Mouse (Mus musculus): ENCODE measurements around the gene Fam131b. TPM values are rescaled to one million over a fixed set of nuclear protein-coding genes. Genes with fewer than 3 reads are reported as not detected.

Fam131b gene
- total and polyA plus RNA-seq, 3 experiments: 0.04 to 0.09 (median 0.05) TPM

DNA sequence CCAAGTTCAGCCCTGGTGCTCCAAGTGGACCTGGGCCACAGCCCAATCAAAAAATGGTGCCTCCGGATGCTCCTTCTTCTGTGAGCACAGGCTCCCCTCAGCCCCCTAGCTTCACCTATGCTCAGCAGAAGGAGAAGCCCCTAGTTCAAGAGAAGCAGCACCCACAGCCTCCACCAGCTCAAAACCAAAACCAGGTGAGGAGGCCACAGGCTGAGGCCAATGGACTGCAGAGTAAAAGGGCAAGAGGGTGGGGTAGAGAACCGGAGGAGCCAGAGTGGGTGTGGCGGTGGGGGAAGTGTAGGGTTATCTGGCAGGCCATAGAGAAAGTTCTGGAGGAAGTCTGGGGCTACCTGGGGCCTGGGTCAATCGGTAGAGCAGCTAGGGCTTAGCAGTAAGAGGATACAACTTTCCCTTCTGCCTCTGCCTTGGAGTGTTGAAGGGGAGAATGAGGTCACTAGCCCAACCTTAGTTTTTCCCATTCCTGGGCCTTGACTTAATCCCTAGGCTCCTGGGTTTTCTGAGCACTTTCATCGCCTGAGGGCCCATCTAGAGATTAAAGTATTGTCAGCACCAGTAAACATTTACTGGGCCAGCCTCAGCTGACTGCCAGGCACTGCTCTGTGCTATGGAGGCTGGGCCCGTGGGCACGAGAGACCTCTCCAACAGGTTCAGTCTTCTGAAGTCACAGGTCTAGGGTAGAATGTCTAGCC, 27.5 kb upstream of the Fam131b start:
- H3K4me1 ChIP-seq (ENCODE audit: control insufficient read depth in 1 of 2, insufficient read depth in 2 of 2): peaks cover 0 to 11% of the 10 kb centered on the region in 2 experiments; a peak in 2 of 4 replicates
- no peak overlapping the region for H3K4me2 ChIP-seq (ENCODE audit: insufficient read depth, low read depth, poor library complexity, severe bottlenecking)
- dilution Hi-C loops (cut with MboI; ENCODE audit: extremely low pct_ligation_motif_present, extremely low pct_unique_long_range_greater_than_20kb, low sequenced_read_pairs) (no loop called here), in situ Hi-C loops (cut with MboI; ENCODE audit: low pct_ligation_motif_present, low pct_unique_long_range_greater_than_20kb, low sequenced_read_pairs) (no loop called here)
- no peak overlapping the region for H3K9ac ChIP-seq (ENCODE audit: insufficient read depth, low read depth)
- no peak for DNase-seq (ENCODE audit: extremely low read depth)
- no peaks in the 10 kb centered on the region for H3K27me3 ChIP-seq (replicated peaks)
- H3K36me3 ChIP-seq (replicated peaks in 1 of 2; ENCODE audit: control insufficient read depth in 1 of 2, insufficient read depth in 1 of 2, low read length in 1 of 2): peaks cover 4 to 24% of the 10 kb centered on the region in 2 experiments
- no peak overlapping the region for H3K4me3 ChIP-seq (replicated peaks in 1 of 3; ENCODE audit: low read depth in 2 of 3, low read length in 2 of 3, poor library complexity in 1 of 3)
- no peaks in the 10 kb centered on the region for H3K9me3 ChIP-seq (replicated peaks; ENCODE audit: low read length)
- no peaks in the 10 kb centered on the region for H3K79me2 ChIP-seq (replicated peaks; ENCODE audit: control insufficient read depth, extremely low read depth, insufficient read depth, poor library complexity, severe bottlenecking)
- TF ChIP-seq JUND (conservative IDR thresholded peaks at IDR 0.05; ENCODE audit: low read depth, low read length) (no peak), POLR2A (IDR thresholded peaks at IDR 0.05; ENCODE audit: low read depth, low read length) (no peak), ELF1 (IDR thresholded peaks at IDR 0.05; ENCODE audit: low read depth, low read length) (no peak), KAT2A (IDR thresholded peaks at IDR 0.05; ENCODE audit: insufficient replicate concordance, low read length) (no peak), MAFK (IDR thresholded peaks at IDR 0.05; ENCODE audit: insufficient replicate concordance, low read length) (no peak), CTCF (conservative IDR thresholded peaks at IDR 0.05 in 1 of 2, IDR thresholded peaks at IDR 0.05 in 1 of 2; ENCODE audit: low read depth in 2 of 2, low read length in 2 of 2) (no peak), EP300 (IDR thresholded peaks at IDR 0.05; ENCODE audit: low read length) (no peak), TBP (conservative IDR thresholded peaks at IDR 0.05; ENCODE audit: low read depth, low read length) (no peak), MXI1 (IDR thresholded peaks at IDR 0.05; ENCODE audit: low read depth, low read length) (no peak), SMC3 (IDR thresholded peaks at IDR 0.05; ENCODE audit: low read depth, low read length) (no peak), UBTF (IDR thresholded peaks at IDR 0.05; ENCODE audit: low read depth, low read length) (no peak), SIN3A (IDR thresholded peaks at IDR 0.05; ENCODE audit: low read length) (no peak), PAX5 (IDR thresholded peaks at IDR 0.05; ENCODE audit: low read length) (no peak)
- no peak overlapping the region for H3K27ac ChIP-seq (ENCODE audit: insufficient read depth, low read depth)

DNA sequence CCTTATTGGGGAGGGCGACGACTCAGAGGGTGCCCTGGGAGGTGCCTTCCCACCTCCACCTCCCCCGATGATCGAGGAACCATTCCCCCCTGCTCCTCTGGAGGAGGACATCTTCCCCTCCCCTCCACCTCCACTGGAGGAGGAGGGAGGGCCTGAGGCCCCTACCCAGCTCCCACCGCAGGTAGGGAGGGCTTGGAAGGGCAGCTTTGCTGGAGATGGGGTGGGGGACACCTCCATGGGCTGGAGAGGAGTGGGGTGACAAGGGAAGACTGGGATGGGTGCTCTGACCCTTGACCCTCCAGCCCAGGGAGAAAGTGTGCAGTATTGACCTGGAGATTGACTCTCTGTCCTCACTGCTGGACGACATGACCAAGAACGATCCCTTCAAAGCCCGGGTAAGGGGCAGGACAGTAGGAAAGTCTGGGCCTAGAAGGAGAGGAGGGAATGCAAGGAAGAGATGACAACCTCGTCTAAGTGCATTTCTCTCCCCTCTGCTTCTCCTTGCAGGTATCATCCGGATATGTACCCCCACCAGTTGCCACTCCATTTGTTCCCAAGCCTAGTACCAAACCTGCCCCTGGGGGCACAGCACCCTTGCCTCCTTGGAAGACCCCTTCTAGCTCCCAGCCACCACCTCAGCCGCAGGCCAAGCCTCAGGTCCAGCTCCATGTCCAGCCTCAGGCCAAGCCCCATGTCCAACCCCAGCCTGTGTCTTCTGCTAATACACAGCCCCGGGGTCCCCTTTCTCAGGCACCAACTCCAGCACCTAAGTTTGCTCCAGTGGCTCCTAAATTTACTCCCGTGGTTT, 26.7 kb upstream of the Fam131b start:
- Histone ChIP-seq H3K9me3 (replicated peaks; ENCODE audit: low read length) (no peaks in the 10 kb centered on the region), H3K36me3 (replicated peaks in 1 of 2; ENCODE audit: control insufficient read depth in 1 of 2, insufficient read depth in 1 of 2, low read length in 1 of 2) (peaks cover under 1 to 18% of the 10 kb centered on the region in 2 experiments), H3K27ac (ENCODE audit: insufficient read depth, low read depth) (no peak overlapping the region), H3K4me1 (ENCODE audit: control insufficient read depth in 1 of 2, insufficient read depth in 2 of 2) (peaks cover 0 to 11% of the 10 kb centered on the region in 2 experiments; a peak in 2 of 4 replicates), H3K4me2 (ENCODE audit: insufficient read depth, low read depth, poor library complexity, severe bottlenecking) (no peak overlapping the region), H3K27me3 (replicated peaks) (no peaks in the 10 kb centered on the region), H3K4me3 (replicated peaks in 1 of 3; ENCODE audit: low read depth in 2 of 3, low read length in 2 of 3, poor library complexity in 1 of 3) (no peak overlapping the region), H3K79me2 (replicated peaks; ENCODE audit: control insufficient read depth, extremely low read depth, insufficient read depth, poor library complexity, severe bottlenecking) (no peaks in the 10 kb centered on the region), H3K9ac (ENCODE audit: insufficient read depth, low read depth) (no peak overlapping the region)
- dilution Hi-C loops (cut with MboI; ENCODE audit: extremely low pct_ligation_motif_present, extremely low pct_unique_long_range_greater_than_20kb, low sequenced_read_pairs): no loop called here
- in situ Hi-C loops (cut with MboI; ENCODE audit: low pct_ligation_motif_present, low pct_unique_long_range_greater_than_20kb, low sequenced_read_pairs): no loop called here
- TF ChIP-seq E2F4 (IDR thresholded peaks at IDR 0.05; ENCODE audit: insufficient replicate concordance, low read depth, low read length) (no peak), EP300 (IDR thresholded peaks at IDR 0.05; ENCODE audit: low read length) (no peak), IRF4 (IDR thresholded peaks at IDR 0.05; ENCODE audit: low read depth, low read length) (no peak), HCFC1 (IDR thresholded peaks at IDR 0.05; ENCODE audit: low read depth, low read length) (no peak), NRF1 (IDR thresholded peaks at IDR 0.05; ENCODE audit: low read depth, low read length) (no peak), PAX5 (IDR thresholded peaks at IDR 0.05; ENCODE audit: low read length) (no peak), ZMIZ1 (IDR thresholded peaks at IDR 0.05; ENCODE audit: low read depth, low read length) (no peak), MEF2A (IDR thresholded peaks at IDR 0.05; ENCODE audit: borderline replicate concordance, low read depth, low read length) (no peak), CHD1 (IDR thresholded peaks at IDR 0.05; ENCODE audit: low read depth, low read length) (no peak), CHD2 (IDR thresholded peaks at IDR 0.05; ENCODE audit: low read length) (no peak), TCF12 (IDR thresholded peaks at IDR 0.05; ENCODE audit: low read depth, low read length) (no peak), GABPA (IDR thresholded peaks at IDR 0.05; ENCODE audit: insufficient replicate concordance, low read depth, low read length) (no peak), CTCF (conservative IDR thresholded peaks at IDR 0.05 in 1 of 2, IDR thresholded peaks at IDR 0.05 in 1 of 2; ENCODE audit: low read depth in 2 of 2, low read length in 2 of 2) (no peak), USF1 (IDR thresholded peaks at IDR 0.05; ENCODE audit: low read depth, low read length) (no peak), MAX (IDR thresholded peaks at IDR 0.05; ENCODE audit: low read length) (no peak), USF2 (conservative IDR thresholded peaks at IDR 0.05; ENCODE audit: low read depth, low read length) (no peak), ELF1 (IDR thresholded peaks at IDR 0.05; ENCODE audit: low read depth, low read length) (no peak)
- no peak for DNase-seq (ENCODE audit: extremely low read depth)
